Mouse (Mus musculus): ENCODE data around the gene Zdhhc9.

Zdhhc9 gene

GRCm38 (mm10) chrX:48170368-48170767 is 38.3 kb downstream of the Zdhhc9 start:
- no peak for DNase-seq (ENCODE audit: low read depth)

- no peak for DNase-seq (ENCODE audit: low read depth)
These were observed 38.8 kb downstream of the Zdhhc9 start for GRCm38 (mm10) chrX:48169892-48170291.

GRCm38 (mm10) chrX:48158229-48158919 is 50.3 kb downstream of the Zdhhc9 start:
- DNase-seq (ENCODE audit: low read depth): no peak

GRCm38 (mm10) chrX:48157396-48157795 is 51.3 kb downstream of the Zdhhc9 start:
- no peak for DNase-seq (ENCODE audit: low read depth)

- DNase-seq (ENCODE audit: low read depth): no peak
These were observed 53.2 kb downstream of the Zdhhc9 start for GRCm38 (mm10) chrX:48155489-48155888.

- DNase-seq (ENCODE audit: low read depth): no peak
These were observed 54.7 kb downstream of the Zdhhc9 start for GRCm38 (mm10) chrX:48153949-48154348.

GRCm38 (mm10) chrX:48153414-48153813 is 55.3 kb downstream of the Zdhhc9 start:
- DNase-seq (ENCODE audit: low read depth): no peak

- DNase-seq (ENCODE audit: low read depth): no peak
These were observed 56.6 kb downstream of the Zdhhc9 start for GRCm38 (mm10) chrX:48152106-48152505.

GRCm38 (mm10) chrX:48147741-48148186 is 60.9 kb downstream of the Zdhhc9 start:
- peak; percentile 79 for DNase-seq (ENCODE audit: low read depth)

- DNase-seq (ENCODE audit: low read depth): peak; percentile 63
These were observed 61.5 kb downstream of the Zdhhc9 start for GRCm38 (mm10) chrX:48147226-48147625.

- DNase-seq (ENCODE audit: low read depth): peak; percentile 85
These were observed 62.4 kb downstream of the Zdhhc9 start, which contains the start of gene Sash3 for GRCm38 (mm10) chrX:48146262-48146661. Gene Sash3 (plus strand): TSS chrX:48146436.

- DNase-seq (ENCODE audit: low read depth): peak; percentile 82
These were observed 65.0 kb downstream of the Zdhhc9 start for GRCm38 (mm10) chrX:48143415-48144335.

- peak; percentile 87 for DNase-seq (ENCODE audit: low read depth)
These were observed 67.2 kb downstream of the Zdhhc9 start for GRCm38 (mm10) chrX:48141481-48141880.

- peak; percentile 64 for DNase-seq (ENCODE audit: low read depth)
These were observed 68.3 kb downstream of the Zdhhc9 start for GRCm38 (mm10) chrX:48140286-48140877.

- DNase-seq (ENCODE audit: low read depth): peak; percentile 69
These were observed 69.1 kb downstream of the Zdhhc9 start for GRCm38 (mm10) chrX:48139368-48140285.

GRCm38 (mm10) chrX:48138539-48139275 is 70.0 kb downstream of the Zdhhc9 start:
- peak; percentile 75 for DNase-seq (ENCODE audit: low read depth)

GRCm38 (mm10) chrX:48138011-48138410 is 70.7 kb downstream of the Zdhhc9 start:
- DNase-seq (ENCODE audit: low read depth): peak; percentile 55

GRCm38 (mm10) chrX:48136935-48137334 is 71.7 kb downstream of the Zdhhc9 start:
- DNase-seq (ENCODE audit: low read depth): peak; percentile 72

GRCm38 (mm10) chrX:48129167-48129566 is 79.5 kb downstream of the Zdhhc9 start:
- DNase-seq (ENCODE audit: low read depth): no peak

GRCm38 (mm10) chrX:48127502-48128218 is 81.0 kb downstream of the Zdhhc9 start:
- DNase-seq (ENCODE audit: low read depth): peak; percentile 54
